8 mouse cellular contexts compared by ENCODE assay signal in genomic region chr7:46710390-46710844, GRCm38 (mm10). TPM values are rescaled to one million over a fixed set of nuclear protein-coding genes. Genes with fewer than 3 reads are reported as not detected.
A peak's percentile ranks its signal among the peaks of the same experiment; 100 is the strongest.
DNase-seq lines count a peak whose midpoint lies in the region; ATAC-seq lines count a peak whose summit lies in the region.

Gene Saal1, minus strand, starts transcription at chr7:46710680.

- ATAC-seq in erythroblast, adult 5-6 weeks (replicated peaks; ENCODE audit: low FRiP score, poor library complexity, severe bottlenecking) = peak; percentile 94
- ATAC-seq in heart, embryonic 11.5 days (replicated peaks; ENCODE audit: insufficient number of reproducible peaks, low FRiP score, low TSS enrichment) = peak; percentile 90
- peak; percentile 98 for ATAC-seq in kidney, embryonic 16.5 days (ENCODE audit: low FRiP score, low TSS enrichment)
- peak; percentile 96 for ATAC-seq in liver, embryonic 11.5 days (replicated peaks; ENCODE audit: low FRiP score)
- ATAC-seq in stomach, embryonic 14.5 days (ENCODE audit: insufficient number of reproducible peaks, insufficient read depth, low FRiP score, low read depth) = peak; percentile 96

- peaks cover 7% of the 10 kb centered on the region for H3K36me3 ChIP-seq in heart, embryonic 11.5 days (ENCODE audit: control insufficient read depth, insufficient read depth, low read length)
- H3K36me3 ChIP-seq in kidney, embryonic 16.5 days (ENCODE audit: insufficient read depth, low read length) = peaks cover 19% of the 10 kb centered on the region
- peaks cover 9% of the 10 kb centered on the region for H3K36me3 ChIP-seq in liver, embryonic 11.5 days (ENCODE audit: control insufficient read depth, insufficient read depth, low read length)
- peaks cover 21% of the 10 kb centered on the region for H3K36me3 ChIP-seq in stomach, embryonic 14.5 days (ENCODE audit: control insufficient read depth, insufficient read depth, low read length)

- H3K4me1 ChIP-seq in heart, embryonic 11.5 days (ENCODE audit: control insufficient read depth, insufficient read depth, low read length) = peaks cover 6% of the 10 kb centered on the region
- H3K4me1 ChIP-seq in kidney, embryonic 16.5 days (ENCODE audit: insufficient read depth, low read length) = peaks cover 9% of the 10 kb centered on the region
- peaks cover 6% of the 10 kb centered on the region; the same call in 1 of the 2 replicates for H3K4me1 ChIP-seq in liver, embryonic 11.5 days (replicated peaks; ENCODE audit: control insufficient read depth, insufficient read depth, low read length)
- peaks cover 6% of the 10 kb centered on the region; the same call in 1 of the 2 replicates for H3K4me1 ChIP-seq in stomach, embryonic 14.5 days (ENCODE audit: control insufficient read depth, insufficient read depth, low read length)

- H3K27ac ChIP-seq in heart, embryonic 11.5 days (ENCODE audit: low read depth, low read length) = peak within 1 kb of the TSS; percentile 66
- H3K27ac ChIP-seq in kidney, embryonic 16.5 days (ENCODE audit: low read length) = peak within 1 kb of the TSS; percentile 63; the same call in 1 of the 2 replicates
- H3K27ac ChIP-seq in liver, embryonic 11.5 days (ENCODE audit: low read depth, low read length) = peak within 1 kb of the TSS; percentile 45; the same call in 1 of the 2 replicates
- peak within 1 kb of the TSS; percentile 46; the same call in 1 of the 2 replicates for H3K27ac ChIP-seq in stomach, embryonic 14.5 days (ENCODE audit: low read length)

- H3K9me3 ChIP-seq in heart, embryonic 11.5 days (replicated peaks; ENCODE audit: control insufficient read depth, low read length) = no peaks in the 10 kb centered on the region
- no peaks in the 10 kb centered on the region for H3K9me3 ChIP-seq in kidney, embryonic 16.5 days (ENCODE audit: low read length)
- H3K9me3 ChIP-seq in liver, embryonic 11.5 days (ENCODE audit: control insufficient read depth, low read length) = no peaks in the 10 kb centered on the region
- no peaks in the 10 kb centered on the region for H3K9me3 ChIP-seq in stomach, embryonic 14.5 days (ENCODE audit: control insufficient read depth, low read depth, low read length)

- DNase-seq in B cell, adult 2 months = peak; percentile 94
- DNase-seq in brain, adult 2 months (ENCODE audit: low read depth, low spot score) = peak; percentile 95
- DNase-seq in liver, embryonic 11.5 days (ENCODE audit: low spot score) = peak; percentile 96
- peak; percentile 95 for DNase-seq in naive thymus-derived CD4-positive, alpha-beta T cell, adult 2 months (ENCODE audit: low read depth)

- peak within 1 kb of the TSS; percentile 91 for H3K4me3 ChIP-seq in heart, embryonic 11.5 days (ENCODE audit: low read depth, low read length)
- H3K4me3 ChIP-seq in kidney, embryonic 16.5 days (ENCODE audit: low read length) = peak within 1 kb of the TSS; percentile 79
- H3K4me3 ChIP-seq in liver, embryonic 11.5 days (ENCODE audit: low read depth, low read length) = peak within 1 kb of the TSS; percentile 87
- peak within 1 kb of the TSS; percentile 57 for H3K4me3 ChIP-seq in stomach, embryonic 14.5 days (ENCODE audit: low read depth, low read length)

- peak within 1 kb of the TSS; percentile 66 for H3K4me2 ChIP-seq in heart, embryonic 11.5 days
- H3K4me2 ChIP-seq in kidney, embryonic 16.5 days (replicated peaks; ENCODE audit: low read depth, low read length) = peak within 1 kb of the TSS; percentile 59
- H3K4me2 ChIP-seq in liver, embryonic 11.5 days = peak within 1 kb of the TSS; percentile 79
- H3K4me2 ChIP-seq in stomach, embryonic 14.5 days (replicated peaks; ENCODE audit: low read depth, low read length) = peak within 1 kb of the TSS; percentile 52

- H3K27me3 ChIP-seq in heart, embryonic 11.5 days (ENCODE audit: control insufficient read depth, insufficient read depth, low read length) = no peaks in the 10 kb centered on the region
- H3K27me3 ChIP-seq in kidney, embryonic 16.5 days (ENCODE audit: insufficient read depth, low read length) = no peaks in the 10 kb centered on the region
- H3K27me3 ChIP-seq in liver, embryonic 11.5 days (replicated peaks; ENCODE audit: control insufficient read depth, insufficient read depth, low read length) = no peaks in the 10 kb centered on the region
- 0 out of 2 replicates have a peak, but pooled peaks cover 3% of the 10 kb centered on the region for H3K27me3 ChIP-seq in stomach, embryonic 14.5 days (ENCODE audit: control insufficient read depth, insufficient read depth, low read length)

- WGBS in heart, embryonic 11.5 days (ENCODE audit: insufficient replicate concordance) = 0% methylated on average over 38 of the region's 38 CpGs
- 0% methylated on average over 38 of the region's 38 CpGs for WGBS in kidney, embryonic 16.5 days
- under 1% methylated on average over 38 of the region's 38 CpGs for WGBS in liver, embryonic 11.5 days
- WGBS in stomach, embryonic 14.5 days = under 1% methylated on average over 38 of the region's 38 CpGs

- H3K9ac ChIP-seq in heart, embryonic 11.5 days (ENCODE audit: low read depth, low read length) = peak within 1 kb of the TSS; percentile 96
- H3K9ac ChIP-seq in kidney, embryonic 16.5 days (replicated peaks; ENCODE audit: low read length) = peak within 1 kb of the TSS; percentile 84
- peak within 1 kb of the TSS; percentile 90 for H3K9ac ChIP-seq in liver, embryonic 11.5 days (ENCODE audit: low read depth, low read length)
- H3K9ac ChIP-seq in stomach, embryonic 14.5 days (replicated peaks; ENCODE audit: low read depth, low read length) = peak within 1 kb of the TSS; percentile 68

RNA-seq across cellular contexts. Expression of gene Saal1, which starts in this region (rescaled TPM):
- 0.38 and 4.2 TPM in 2 replicates for total RNA-seq in erythroblast, adult 5-6 weeks (2015; ENCODE audit: low replicate concordance)
- 3.3 and 3.9 TPM in 2 replicates for total RNA-seq in erythroblast, adult 5-6 weeks (2017; ENCODE audit: low replicate concordance)
- polyA plus RNA-seq in heart, embryonic 11.5 days (2014; fragmentation: Nextera tagmentation; extraction: Ambion mirVana) = 17.8 and 18.9 TPM in 2 replicates
- polyA plus RNA-seq in kidney, embryonic 16.5 days (2015; fragmentation: Nextera tagmentation; extraction: Ambion mirVana) = 33.3 and 34.1 TPM in 2 replicates
- polyA plus RNA-seq in liver, embryonic 11.5 days (2014; fragmentation: Nextera tagmentation; extraction: Ambion mirVana) = 30.7 and 32.7 TPM in 2 replicates
- polyA plus RNA-seq in stomach, embryonic 14.5 days (2014; fragmentation: Nextera tagmentation; extraction: Ambion mirVana) = 35.1 and 37.8 TPM in 2 replicates

Comparison
In these comparisons a context has a peak if more than half of its experiments do, and no peak if none do; other contexts are left out.
1. Peak in every context shown above with its lines: DNase-seq, ATAC-seq, H3K4me3 ChIP-seq and H3K27ac ChIP-seq.